Mouse (Mus musculus) spleen, adult 12 weeks (tissue): Measurements from ENCODE around the gene Fcer1g.
"Not testable (repeated sequence)": the region's sequence is repeated elsewhere in the genome, so short reads cannot be mapped to it uniquely, and the experiment has no call there.

Experiments used
- DNase-seq: peaks from one replicate; pipeline ENCODE4 v3.0.0; 2022; ENCODE audit warnings: low spot score

Fcer1g gene

DNA sequence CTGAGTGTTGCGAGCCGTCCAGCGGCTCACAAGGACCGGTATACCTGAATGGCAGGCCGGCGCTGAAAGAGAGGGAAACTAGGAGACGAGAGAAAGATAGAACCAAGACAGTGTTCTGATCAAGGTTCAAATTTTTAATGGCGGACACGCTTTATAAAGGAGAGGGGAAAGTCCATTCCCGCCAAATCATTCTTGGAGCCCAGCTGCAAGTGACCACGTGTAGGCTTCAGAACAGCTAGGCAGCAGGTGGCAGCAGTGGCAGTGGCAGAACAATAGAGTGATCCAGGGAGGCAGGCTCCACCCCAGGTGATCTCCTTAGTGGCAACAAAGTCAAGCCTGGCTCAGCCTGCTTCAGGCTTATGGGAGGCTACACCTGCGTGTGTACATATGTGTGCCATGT, 7.8 kb upstream of the Fcer1g start:
- DNase-seq = not testable (repeated sequence)

DNA sequence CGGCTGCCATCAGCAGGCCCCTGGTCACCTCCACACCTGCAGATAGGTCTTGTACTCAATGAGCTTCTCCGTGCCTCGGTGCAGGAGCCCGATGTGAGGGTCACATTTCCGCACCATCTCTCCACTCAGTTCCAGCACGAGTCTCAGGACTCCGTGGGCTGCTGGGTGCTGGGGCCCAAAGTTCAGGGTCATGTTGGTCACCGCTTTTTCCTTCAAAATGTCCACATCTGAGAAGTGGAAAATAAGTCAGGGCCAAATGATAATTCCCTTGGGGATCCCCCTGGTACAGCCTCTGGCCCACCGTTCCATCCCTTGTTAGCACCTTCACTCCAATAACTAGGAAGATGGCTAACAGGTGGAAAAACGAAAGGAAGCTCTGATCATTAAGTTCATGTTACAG, 6.7 kb upstream of the Fcer1g start:
- no peak for DNase-seq

- no peak for DNase-seq
Observed at GRCm38 (mm10) chr1:171239992-171240744, 6.0 kb upstream of the Fcer1g start.

DNA sequence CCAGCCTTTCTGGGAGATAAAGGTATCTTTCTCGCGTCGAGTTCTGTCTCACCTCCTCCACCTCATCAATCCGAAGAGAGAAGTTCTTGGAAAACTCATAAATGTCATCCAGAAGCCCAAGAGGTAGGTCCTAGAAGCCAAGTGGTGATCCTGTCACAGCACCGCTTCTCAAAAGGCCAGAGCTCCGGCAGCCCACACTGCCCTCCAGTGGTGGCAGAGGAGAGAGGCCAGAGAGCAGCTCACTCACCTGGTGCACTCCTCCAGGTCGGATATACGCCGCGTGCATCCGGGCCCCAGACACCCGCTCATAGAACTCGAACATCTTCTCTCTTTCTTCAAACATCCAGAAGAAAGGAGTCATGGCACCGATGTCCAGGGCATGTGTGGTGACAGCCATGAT, 4.3 kb upstream of the Fcer1g start:
- peak; percentile 34 for DNase-seq

DNA sequence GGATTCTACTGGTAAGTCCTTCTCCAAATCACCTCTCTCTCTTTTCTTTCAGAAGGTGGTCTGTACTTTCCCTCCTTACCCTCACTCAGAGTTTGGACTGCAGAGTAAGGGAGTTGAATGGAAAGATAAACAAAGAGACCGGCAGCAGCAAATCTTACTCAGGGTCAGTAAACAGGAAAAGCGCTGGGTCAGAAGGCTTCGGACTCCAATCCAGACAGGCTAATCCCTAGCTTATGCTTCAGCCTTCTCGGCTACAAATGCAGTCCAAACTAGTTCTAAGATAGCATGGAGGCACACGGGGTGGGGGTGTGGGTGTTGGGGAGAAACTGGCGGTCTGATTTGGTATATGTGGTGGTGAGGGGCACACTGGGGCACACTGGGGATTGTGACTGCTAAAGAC, 3.3 kb upstream of the Fcer1g start:
- no peak for DNase-seq

- DNase-seq = no peak
Observed at GRCm38 (mm10) chr1:171235791-171236190, 1.6 kb upstream of the Fcer1g start.

DNA sequence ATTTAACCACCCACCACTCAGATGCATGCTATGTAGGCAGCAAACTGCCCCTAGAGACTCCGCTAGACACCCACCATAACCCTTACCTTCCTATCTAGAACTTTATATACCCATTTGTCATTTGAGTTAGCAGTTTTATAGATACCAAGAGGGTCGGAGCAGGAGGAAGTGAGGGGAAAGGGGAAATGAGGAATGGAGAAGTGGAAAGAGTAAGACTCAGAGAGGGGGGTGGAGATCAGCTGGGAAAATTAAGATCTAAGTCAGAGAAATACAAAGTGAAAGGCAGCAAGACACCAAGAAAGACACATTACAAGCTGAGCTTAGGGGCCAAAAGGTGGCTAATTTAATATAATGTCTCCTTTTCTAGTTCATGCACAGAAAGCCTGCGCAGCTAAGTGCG, 373 bp upstream of the Fcer1g start:
- no peak for DNase-seq

DNA sequence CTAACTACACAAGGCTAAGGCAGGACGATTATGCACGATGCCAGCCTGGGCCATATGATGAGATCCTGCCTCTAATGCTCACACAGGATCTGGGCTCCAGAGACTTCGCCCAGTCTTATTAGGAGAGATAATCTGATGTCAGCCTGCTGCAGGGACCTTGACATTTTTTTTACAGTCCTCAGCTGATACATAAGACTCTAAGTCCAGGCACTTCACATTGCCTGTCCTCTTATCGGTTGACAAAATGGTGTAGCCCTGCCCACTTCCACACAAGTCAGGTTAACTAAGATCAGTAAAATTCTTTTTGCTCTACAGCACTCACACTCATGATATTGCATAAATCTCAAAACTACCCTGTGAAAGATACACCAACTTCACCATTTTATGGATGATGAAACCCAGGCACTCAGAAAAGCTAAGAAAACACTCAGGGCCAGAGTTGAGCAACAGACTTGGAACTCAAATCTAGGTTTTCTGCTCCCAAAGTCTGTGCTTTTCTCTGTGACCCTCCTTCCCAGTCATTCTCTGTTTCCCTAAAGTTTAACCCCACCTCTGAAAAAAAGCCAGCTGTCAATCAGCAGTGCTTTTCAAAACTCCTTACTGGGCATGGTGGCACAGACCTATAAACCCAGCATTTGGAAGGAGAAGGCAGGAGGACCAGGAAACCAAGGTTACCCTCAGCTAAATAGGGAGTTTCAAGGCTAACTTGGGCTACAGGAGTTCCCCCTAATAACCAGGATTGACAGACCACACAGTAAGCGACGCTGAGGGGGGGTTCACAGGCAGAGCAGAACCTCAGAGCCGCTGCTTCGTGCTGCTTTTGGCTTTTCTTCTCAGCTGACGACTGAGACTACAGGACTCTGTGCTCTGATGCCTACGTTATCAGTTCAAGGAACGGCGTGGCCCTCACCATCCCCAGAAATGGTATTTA, 1.1 kb downstream of the Fcer1g start:
- DNase-seq = no peak

- DNase-seq = no peak
Observed at GRCm38 (mm10) chr1:171232348-171232747, 1.8 kb downstream of the Fcer1g start.

DNA sequence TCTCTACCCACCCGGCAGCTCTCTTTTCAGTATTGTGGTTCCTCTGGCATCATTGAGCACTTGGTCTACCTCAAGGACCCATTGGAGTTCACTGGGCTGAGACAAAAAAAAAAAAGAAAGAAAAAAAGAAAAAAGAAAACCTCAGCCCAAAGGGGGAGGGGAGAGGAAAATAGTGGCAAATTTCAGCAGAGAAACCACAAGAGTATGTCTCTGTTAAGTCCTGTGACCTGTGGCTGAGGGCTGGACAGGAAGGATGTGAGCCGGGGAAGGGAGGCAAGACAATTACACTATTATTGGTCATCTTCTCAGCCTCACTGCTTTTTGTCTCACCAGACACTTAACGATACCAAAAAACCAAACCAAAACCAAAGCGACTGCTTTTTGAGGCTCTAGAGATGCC, 2.3 kb downstream of the Fcer1g start:
- no peak for DNase-seq

- DNase-seq = no peak
Observed at GRCm38 (mm10) chr1:171230215-171230614, 4.0 kb downstream of the Fcer1g start.

DNA sequence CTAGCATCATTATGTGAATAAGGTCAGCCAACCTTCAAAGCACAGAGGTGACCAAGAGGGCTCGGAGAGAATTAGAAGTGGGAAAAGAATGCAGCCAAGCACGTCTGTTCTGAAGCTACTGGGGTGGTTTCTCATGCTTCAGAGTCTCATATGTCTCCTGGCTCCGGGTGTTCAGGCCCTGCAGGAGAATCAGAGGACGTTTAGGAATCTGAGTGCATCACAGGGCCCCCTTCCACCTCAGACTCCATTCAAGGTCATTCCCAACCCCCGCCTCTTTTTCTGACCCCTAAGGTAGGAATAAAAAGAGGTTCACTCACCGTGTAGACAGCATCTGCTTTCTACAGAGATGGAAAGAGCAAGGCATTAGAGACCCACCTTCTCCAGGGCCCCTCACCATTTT, 4.4 kb downstream of the Fcer1g start:
- no peak for DNase-seq

DNA sequence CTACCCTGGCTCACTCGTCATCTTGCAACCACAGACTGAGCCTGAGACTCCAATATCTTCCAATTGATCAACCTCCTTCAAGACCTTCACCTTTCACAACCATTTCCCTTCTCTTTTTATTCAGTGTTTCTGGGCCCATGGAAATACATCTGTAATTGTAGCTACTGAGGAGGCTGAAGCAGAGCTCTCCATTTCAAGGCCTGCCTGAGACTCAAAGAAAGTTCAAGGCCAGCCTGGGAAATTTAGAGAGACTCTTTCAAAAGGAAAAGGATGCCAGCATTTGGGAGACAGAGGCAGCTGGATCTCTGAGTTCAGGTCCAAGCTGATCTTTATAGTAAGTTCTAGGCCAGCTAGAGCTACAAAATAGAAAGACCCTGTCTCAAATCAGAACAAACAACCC, 6.3 kb downstream of the Fcer1g start:
- no peak for DNase-seq

GRCm38 (mm10) chr1:171226780-171227179, 7.4 kb downstream of the Fcer1g start:
- no peak for DNase-seq

DNA sequence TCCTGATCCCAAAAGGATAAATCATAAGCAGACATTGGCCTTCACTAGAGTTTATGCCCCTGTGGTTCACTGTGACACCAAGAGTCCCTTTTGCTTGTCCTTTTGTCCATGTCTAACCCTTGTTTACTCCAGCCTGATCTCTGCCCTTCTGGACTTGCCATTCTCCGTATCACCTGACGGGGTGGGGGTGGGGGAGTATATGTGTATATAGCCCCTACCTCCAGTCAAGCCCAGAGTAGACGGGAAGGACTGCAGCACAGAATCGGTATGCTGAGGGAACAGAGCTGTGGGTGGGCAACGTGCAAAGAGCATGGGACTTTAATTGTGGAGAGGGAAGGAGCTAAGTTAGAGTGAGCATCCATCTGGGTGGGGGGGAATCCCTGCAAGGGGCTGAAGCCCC, 9.3 kb downstream of the Fcer1g start, which contains the start of gene Apoa2:
Apoa2 (plus strand) TSS at position 198 of the 400 bp plus-strand sequence.
- no peak for DNase-seq

DNA sequence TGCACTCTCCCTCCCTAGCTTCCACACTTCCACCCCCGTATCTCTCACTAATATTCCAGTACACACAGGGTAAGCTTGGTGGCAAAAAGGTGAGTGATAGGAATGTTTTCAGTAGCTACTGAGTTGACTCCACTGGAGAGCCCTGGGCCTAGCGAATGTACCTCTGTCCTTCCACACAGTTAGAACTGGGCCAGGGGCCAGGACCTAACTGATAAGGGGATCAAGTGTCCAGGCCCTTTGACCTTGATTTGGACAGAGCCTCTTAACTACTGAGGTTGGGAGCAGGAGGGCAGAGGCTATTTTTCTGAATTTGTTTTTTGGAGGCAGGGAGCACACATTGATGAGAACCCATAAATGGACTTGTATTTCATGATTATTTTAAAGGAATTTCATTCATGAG, 10.4 kb downstream of the Fcer1g start:
- no peak for DNase-seq

DNA sequence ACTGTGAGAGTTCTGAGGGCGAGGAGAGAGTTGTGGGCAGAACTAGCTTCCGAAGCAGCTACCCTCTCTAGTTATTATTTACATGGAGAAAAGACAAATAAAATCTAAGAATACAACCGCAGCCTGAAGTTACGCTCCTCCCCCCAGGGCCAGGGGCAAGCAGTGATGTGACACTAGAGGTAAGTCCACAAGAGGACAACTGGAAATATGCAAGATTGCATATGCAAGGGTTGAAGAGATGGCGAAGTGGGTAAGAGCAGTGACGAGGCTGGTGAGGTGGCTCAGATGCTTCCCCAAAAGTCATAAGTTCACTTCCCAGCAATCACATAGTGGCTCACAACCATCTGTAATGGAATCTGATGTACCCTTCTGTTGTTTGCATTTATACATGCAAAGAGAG, 11.0 kb downstream of the Fcer1g start:
- DNase-seq = no peak

DNA sequence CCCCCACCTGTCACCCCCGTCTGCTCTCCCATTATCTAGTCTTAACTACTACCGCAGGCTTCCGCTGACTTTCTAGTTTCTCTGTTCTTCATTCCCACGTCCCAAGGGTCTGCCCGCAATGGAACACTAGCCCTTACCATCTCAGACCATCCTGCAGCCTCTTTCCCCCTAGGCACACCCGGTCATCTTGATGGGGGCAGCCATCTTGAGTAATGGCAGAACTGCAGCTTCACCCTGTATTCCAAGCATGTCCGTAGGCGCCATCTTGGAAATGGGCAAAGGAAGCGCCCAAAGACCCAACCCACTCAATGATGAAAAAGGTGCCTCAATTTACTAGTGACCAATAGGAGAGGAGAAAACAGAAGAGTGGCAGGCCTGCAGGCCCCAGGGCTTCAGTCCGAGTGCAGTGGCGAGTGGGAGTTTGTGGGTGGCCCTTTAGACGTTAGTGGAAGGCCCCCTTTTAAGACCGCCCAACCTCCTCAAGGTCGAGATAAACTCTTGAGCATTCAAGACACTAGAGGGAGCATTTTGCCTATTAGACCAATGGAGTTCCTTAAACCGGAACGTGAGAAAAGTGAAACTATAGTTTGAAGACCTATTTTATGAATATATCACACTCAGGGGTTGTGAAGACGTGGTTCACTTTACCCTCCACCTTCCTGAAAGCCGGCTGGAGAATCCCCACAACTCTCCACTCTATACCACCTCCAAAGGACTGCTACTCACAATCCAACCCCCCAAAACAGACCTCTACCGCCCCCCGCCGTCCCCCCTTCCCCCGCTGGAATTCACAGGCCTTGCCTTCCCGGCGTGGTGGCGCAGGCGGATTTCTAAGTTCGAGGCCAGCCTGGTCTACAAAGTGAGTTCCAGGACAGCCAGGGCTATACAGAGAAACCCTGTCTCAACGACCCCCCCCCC, 11.7 kb downstream of the Fcer1g start, which contains the start of gene Tomm40l:
Tomm40l (minus strand) TSS at position 277 of the 918 bp plus-strand sequence.
- DNase-seq = peak; percentile 83

DNA sequence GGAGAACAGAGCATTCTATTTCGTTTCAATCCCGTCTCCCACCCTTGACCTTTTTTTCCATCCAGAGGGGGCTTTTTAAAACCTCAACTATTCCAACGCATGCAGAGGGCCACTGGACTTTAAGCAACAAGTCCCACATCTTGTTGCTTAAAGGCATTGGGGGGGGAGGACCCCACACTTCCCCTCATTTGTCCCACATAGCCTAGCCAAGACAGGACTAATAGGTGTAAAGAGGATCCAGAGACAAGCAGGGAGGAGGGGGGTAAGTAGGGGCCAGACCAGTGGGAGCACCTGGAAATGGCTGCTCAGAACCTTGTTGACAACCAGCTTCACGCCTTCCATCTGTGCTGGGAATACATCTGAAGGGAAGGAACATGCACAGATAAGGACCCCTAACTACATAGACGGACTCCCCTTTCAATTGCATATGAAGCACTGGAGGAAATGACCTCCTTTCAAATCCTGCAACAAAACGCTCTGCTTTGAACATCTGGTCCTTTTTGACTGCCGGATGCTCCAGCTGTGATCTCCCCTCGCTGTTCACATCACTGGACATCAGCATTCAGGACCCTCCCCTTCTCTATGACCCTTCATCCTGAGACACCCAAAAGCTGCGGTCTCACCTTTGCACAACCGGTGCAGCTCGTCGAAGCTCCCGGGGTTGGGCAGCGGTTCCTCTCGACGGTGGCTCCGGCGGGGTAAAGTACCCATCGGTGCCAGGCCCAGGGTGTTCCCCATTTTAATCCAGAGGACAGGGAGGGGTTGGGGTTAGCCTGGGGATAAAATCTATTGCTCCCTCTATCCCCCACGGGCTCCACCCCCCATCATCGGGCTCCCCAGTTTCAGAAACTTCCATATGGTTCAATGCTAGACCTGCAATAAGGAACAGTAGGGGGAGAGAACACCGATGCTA, 12.6 kb downstream of the Fcer1g start:
- no peak for DNase-seq

DNA sequence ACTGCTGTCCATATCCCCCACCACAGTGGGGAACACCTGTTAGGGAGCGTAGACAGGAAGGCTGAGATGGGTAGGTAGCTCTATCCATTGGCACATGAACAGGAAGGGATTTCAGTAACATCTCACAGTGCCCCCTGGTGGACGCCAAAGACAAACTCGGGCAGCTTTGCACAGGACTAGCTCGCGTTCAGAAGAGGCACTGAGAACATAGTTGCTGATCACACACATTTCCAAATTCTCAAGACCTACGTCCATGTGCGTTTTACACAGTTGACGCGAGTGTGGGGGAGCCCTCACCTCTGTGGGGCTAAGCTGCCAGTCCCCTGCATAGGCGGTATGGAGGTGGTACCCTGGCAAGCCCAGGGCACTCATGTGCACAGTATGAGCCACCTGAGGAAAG, 13.3 kb downstream of the Fcer1g start:
- peak; percentile 63 for DNase-seq
